Mouse (Mus musculus): Measurements from ENCODE around the gene Grem2. TPM values are rescaled to one million over a fixed set of nuclear protein-coding genes. Genes with fewer than 3 reads are reported as not detected.

Gene Grem2
- polyA plus RNA-seq, 1 experiment from 2014 or later, result 4.7 TPM

GRCm38 (mm10) chr1:174907637-174908036 lies 14.0 kb downstream of the Grem2 start:
- no peak overlapping the region for H3K4me3 ChIP-seq (ENCODE audit: low read depth, low read length)
- no peak for DNase-seq (ENCODE audit: low spot score)
- H3K27ac ChIP-seq (ENCODE audit: low read depth, low read length), result no peak overlapping the region
- ATAC-seq (ENCODE audit: low FRiP score), result no peak
- H3K9ac ChIP-seq (ENCODE audit: low read depth, low read length), result no peak overlapping the region
- no peaks in the 10 kb centered on the region for H3K4me1 ChIP-seq (replicated peaks; ENCODE audit: control insufficient read depth, insufficient read depth, low read length)
- H3K36me3 ChIP-seq (ENCODE audit: control insufficient read depth, insufficient read depth, low read length), result no peaks in the 10 kb centered on the region
- H3K27me3 ChIP-seq (ENCODE audit: control insufficient read depth, insufficient read depth, low read length), result no peaks in the 10 kb centered on the region
- no peaks in the 10 kb centered on the region for H3K9me3 ChIP-seq (ENCODE audit: control insufficient read depth, low read length)
- WGBS, result 79% methylated on average over 5 of the region's 5 CpGs
- H3K4me2 ChIP-seq (replicated peaks; ENCODE audit: low read depth, low read length), result no peak overlapping the region

- DNase-seq (ENCODE audit: low spot score), result no peak
- H3K27me3 ChIP-seq (ENCODE audit: control insufficient read depth, insufficient read depth, low read length), result no peaks in the 10 kb centered on the region
- H3K36me3 ChIP-seq (ENCODE audit: control insufficient read depth, insufficient read depth, low read length), result no peaks in the 10 kb centered on the region
- no peak overlapping the region for H3K27ac ChIP-seq (ENCODE audit: low read depth, low read length)
- no peaks in the 10 kb centered on the region for H3K4me1 ChIP-seq (replicated peaks; ENCODE audit: control insufficient read depth, insufficient read depth, low read length)
- no peak for ATAC-seq (ENCODE audit: low FRiP score)
- H3K9ac ChIP-seq (ENCODE audit: low read depth, low read length), result no peak overlapping the region
- H3K9me3 ChIP-seq (ENCODE audit: control insufficient read depth, low read length), result no peaks in the 10 kb centered on the region
- WGBS, result 67% methylated on average over 1 of the region's 1 CpGs
- no peak overlapping the region for H3K4me3 ChIP-seq (ENCODE audit: low read depth, low read length)
- H3K4me2 ChIP-seq (replicated peaks; ENCODE audit: low read depth, low read length), result no peak overlapping the region
Observed at GRCm38 (mm10) chr1:174902755-174903154, 18.9 kb downstream of the Grem2 start.

- 86% methylated on average over 7 of the region's 7 CpGs for WGBS
- Histone ChIP-seq H3K4me1 (replicated peaks; ENCODE audit: control insufficient read depth, insufficient read depth, low read length) (no peaks in the 10 kb centered on the region), H3K27me3 (ENCODE audit: control insufficient read depth, insufficient read depth, low read length) (no peaks in the 10 kb centered on the region), H3K4me3 (ENCODE audit: low read depth, low read length) (no peak overlapping the region), H3K27ac (ENCODE audit: low read depth, low read length) (no peak overlapping the region), H3K9ac (ENCODE audit: low read depth, low read length) (no peak overlapping the region), H3K9me3 (ENCODE audit: control insufficient read depth, low read length) (no peaks in the 10 kb centered on the region), H3K36me3 (ENCODE audit: control insufficient read depth, insufficient read depth, low read length) (no peaks in the 10 kb centered on the region), H3K4me2 (replicated peaks; ENCODE audit: low read depth, low read length) (no peak overlapping the region)
- ATAC-seq (ENCODE audit: low FRiP score), result no peak
- no peak for DNase-seq (ENCODE audit: low spot score)
Observed at GRCm38 (mm10) chr1:174892471-174892870, 29.1 kb downstream of the Grem2 start.

- Histone ChIP-seq H3K27ac (ENCODE audit: low read depth, low read length) (no peak overlapping the region), H3K4me2 (replicated peaks; ENCODE audit: low read depth, low read length) (no peak overlapping the region), H3K9ac (ENCODE audit: low read depth, low read length) (no peak overlapping the region), H3K36me3 (ENCODE audit: control insufficient read depth, insufficient read depth, low read length) (no peaks in the 10 kb centered on the region), H3K4me1 (replicated peaks; ENCODE audit: control insufficient read depth, insufficient read depth, low read length) (no peaks in the 10 kb centered on the region), H3K27me3 (ENCODE audit: control insufficient read depth, insufficient read depth, low read length) (no peaks in the 10 kb centered on the region), H3K9me3 (ENCODE audit: control insufficient read depth, low read length) (no peaks in the 10 kb centered on the region), H3K4me3 (ENCODE audit: low read depth, low read length) (no peak overlapping the region)
- no peak for ATAC-seq (ENCODE audit: low FRiP score)
- DNase-seq (ENCODE audit: low spot score), result no peak
- 89% methylated on average over 14 of the region's 14 CpGs for WGBS
Observed at GRCm38 (mm10) chr1:174888684-174889405, 32.8 kb downstream of the Grem2 start.

GRCm38 (mm10) chr1:174888073-174888472 lies 33.5 kb downstream of the Grem2 start:
- no peaks in the 10 kb centered on the region for H3K36me3 ChIP-seq (ENCODE audit: control insufficient read depth, insufficient read depth, low read length)
- no peaks in the 10 kb centered on the region for H3K9me3 ChIP-seq (ENCODE audit: control insufficient read depth, low read length)
- H3K4me2 ChIP-seq (replicated peaks; ENCODE audit: low read depth, low read length), result no peak overlapping the region
- DNase-seq (ENCODE audit: low spot score) (no peak), ATAC-seq (ENCODE audit: low FRiP score) (no peak)
- no peaks in the 10 kb centered on the region for H3K27me3 ChIP-seq (ENCODE audit: control insufficient read depth, insufficient read depth, low read length)
- no peak overlapping the region for H3K27ac ChIP-seq (ENCODE audit: low read depth, low read length)
- H3K4me1 ChIP-seq (replicated peaks; ENCODE audit: control insufficient read depth, insufficient read depth, low read length), result no peaks in the 10 kb centered on the region
- no peak overlapping the region for H3K9ac ChIP-seq (ENCODE audit: low read depth, low read length)
- no peak overlapping the region for H3K4me3 ChIP-seq (ENCODE audit: low read depth, low read length)
- 100% methylated on average over 1 of the region's 1 CpGs for WGBS

GRCm38 (mm10) chr1:174882496-174882895 lies 39.1 kb downstream of the Grem2 start:
- WGBS, result 81% methylated on average over 1 of the region's 1 CpGs
- no peak for DNase-seq (ENCODE audit: low spot score)
- H3K27me3 ChIP-seq (ENCODE audit: control insufficient read depth, insufficient read depth, low read length), result no peaks in the 10 kb centered on the region
- H3K4me3 ChIP-seq (ENCODE audit: low read depth, low read length), result no peak overlapping the region
- ATAC-seq (ENCODE audit: low FRiP score), result no peak
- no peak overlapping the region for H3K4me2 ChIP-seq (replicated peaks; ENCODE audit: low read depth, low read length)
- H3K9ac ChIP-seq (ENCODE audit: low read depth, low read length), result no peak overlapping the region
- no peak overlapping the region for H3K27ac ChIP-seq (ENCODE audit: low read depth, low read length)
- no peaks in the 10 kb centered on the region for H3K4me1 ChIP-seq (replicated peaks; ENCODE audit: control insufficient read depth, insufficient read depth, low read length)
- no peaks in the 10 kb centered on the region for H3K9me3 ChIP-seq (ENCODE audit: control insufficient read depth, low read length)
- no peaks in the 10 kb centered on the region for H3K36me3 ChIP-seq (ENCODE audit: control insufficient read depth, insufficient read depth, low read length)

- Histone ChIP-seq H3K36me3 (ENCODE audit: control insufficient read depth, insufficient read depth, low read length) (no peaks in the 10 kb centered on the region), H3K4me2 (replicated peaks; ENCODE audit: low read depth, low read length) (no peak overlapping the region), H3K9me3 (ENCODE audit: control insufficient read depth, low read length) (no peaks in the 10 kb centered on the region), H3K4me3 (ENCODE audit: low read depth, low read length) (no peak overlapping the region), H3K9ac (ENCODE audit: low read depth, low read length) (no peak overlapping the region), H3K4me1 (replicated peaks; ENCODE audit: control insufficient read depth, insufficient read depth, low read length) (no peaks in the 10 kb centered on the region), H3K27me3 (ENCODE audit: control insufficient read depth, insufficient read depth, low read length) (no peaks in the 10 kb centered on the region), H3K27ac (ENCODE audit: low read depth, low read length) (no peak overlapping the region)
- DNase-seq (ENCODE audit: low spot score) (no peak), ATAC-seq (ENCODE audit: low FRiP score) (no peak)
- WGBS, result 89% methylated on average over 4 of the region's 4 CpGs
Observed at GRCm38 (mm10) chr1:174875173-174875572, 46.4 kb downstream of the Grem2 start.

GRCm38 (mm10) chr1:174860407-174861118 lies 61.1 kb downstream of the Grem2 start:
- no peak overlapping the region for H3K27ac ChIP-seq (ENCODE audit: low read depth, low read length)
- no peak overlapping the region for H3K4me3 ChIP-seq (ENCODE audit: low read depth, low read length)
- 81% methylated on average over 10 of the region's 10 CpGs for WGBS
- no peaks in the 10 kb centered on the region for H3K27me3 ChIP-seq (ENCODE audit: control insufficient read depth, insufficient read depth, low read length)
- no peaks in the 10 kb centered on the region for H3K4me1 ChIP-seq (replicated peaks; ENCODE audit: control insufficient read depth, insufficient read depth, low read length)
- H3K9me3 ChIP-seq (ENCODE audit: control insufficient read depth, low read length), result no peaks in the 10 kb centered on the region
- no peaks in the 10 kb centered on the region for H3K36me3 ChIP-seq (ENCODE audit: control insufficient read depth, insufficient read depth, low read length)
- ATAC-seq (ENCODE audit: low FRiP score) (no peak), DNase-seq (ENCODE audit: low spot score) (no peak)
- H3K9ac ChIP-seq (ENCODE audit: low read depth, low read length), result no peak overlapping the region
- H3K4me2 ChIP-seq (replicated peaks; ENCODE audit: low read depth, low read length), result no peak overlapping the region

GRCm38 (mm10) chr1:174856188-174856587 lies 65.4 kb downstream of the Grem2 start:
- WGBS, result 74% methylated on average over 2 of the region's 2 CpGs
- Histone ChIP-seq H3K36me3 (ENCODE audit: control insufficient read depth, insufficient read depth, low read length) (no peaks in the 10 kb centered on the region), H3K4me2 (replicated peaks; ENCODE audit: low read depth, low read length) (no peak overlapping the region), H3K27me3 (ENCODE audit: control insufficient read depth, insufficient read depth, low read length) (no peaks in the 10 kb centered on the region), H3K9ac (ENCODE audit: low read depth, low read length) (no peak overlapping the region), H3K4me1 (replicated peaks; ENCODE audit: control insufficient read depth, insufficient read depth, low read length) (no peaks in the 10 kb centered on the region), H3K9me3 (ENCODE audit: control insufficient read depth, low read length) (no peaks in the 10 kb centered on the region), H3K4me3 (ENCODE audit: low read depth, low read length) (no peak overlapping the region), H3K27ac (ENCODE audit: low read depth, low read length) (no peak overlapping the region)
- DNase-seq (ENCODE audit: low spot score) (no peak), ATAC-seq (ENCODE audit: low FRiP score) (no peak)
